Mouse (Mus musculus): ENCODE measurements around the gene Pde8a. TPM values are rescaled to one million over a fixed set of nuclear protein-coding genes. Genes with fewer than 3 reads are reported as not detected.
"Not testable (repeated sequence)": the region's sequence is repeated elsewhere in the genome, so short reads cannot be mapped to it uniquely, and the experiment has no call there.

The Pde8a gene
- polyA plus RNA-seq, 1 experiment from 2014 or later, result 5.3 TPM

DNA sequence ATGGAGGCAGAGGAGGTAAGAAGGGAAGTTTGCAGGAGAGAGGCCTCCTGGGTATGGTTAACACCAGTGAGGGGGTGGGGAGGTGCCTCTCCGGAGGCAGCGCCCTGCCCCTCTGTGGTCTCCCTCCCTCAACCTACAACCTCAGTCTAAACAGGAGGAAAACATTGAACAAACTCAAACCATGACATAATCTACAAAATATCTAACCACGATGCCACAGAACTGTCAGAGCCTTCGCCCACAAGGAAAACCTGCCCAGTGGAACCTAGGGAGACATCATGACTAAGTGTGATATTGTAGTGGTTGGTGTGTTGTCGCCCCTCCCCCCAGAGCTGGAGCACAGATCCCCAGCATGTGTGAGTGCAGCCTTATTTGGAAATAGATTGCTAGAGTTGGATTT is 33.9 kb upstream of the Pde8a start:
- no peak for ATAC-seq (ENCODE audit: insufficient number of reproducible peaks, insufficient read depth, low FRiP score, low read depth)
- Histone ChIP-seq H3K27me3 (ENCODE audit: control insufficient read depth, insufficient read depth, low read length) (no peaks in the 10 kb centered on the region), H3K9me3 (ENCODE audit: control insufficient read depth, low read length) (no peaks in the 10 kb centered on the region), H3K9ac (ENCODE audit: low read length) (no peak overlapping the region), H3K36me3 (ENCODE audit: control insufficient read depth, insufficient read depth, low read length) (no peaks in the 10 kb centered on the region), H3K4me2 (ENCODE audit: low read length) (no peak overlapping the region), H3K4me3 (ENCODE audit: control insufficient read depth in 1 of 2, insufficient read depth in 1 of 2, low read depth in 1 of 2, low read length in 2 of 2) (no peak overlapping the region), H3K4me1 (ENCODE audit: control insufficient read depth in 2 of 2, insufficient read depth in 2 of 2, low read length in 2 of 2) (no peaks in the 10 kb centered on the region), H3K27ac (replicated peaks in 1 of 2; ENCODE audit: control insufficient read depth in 1 of 2, insufficient read depth in 1 of 2, low read depth in 2 of 2, low read length in 2 of 2) (no peak overlapping the region)
- WGBS, result 56% methylated on average over 5 of the region's 5 CpGs

DNA sequence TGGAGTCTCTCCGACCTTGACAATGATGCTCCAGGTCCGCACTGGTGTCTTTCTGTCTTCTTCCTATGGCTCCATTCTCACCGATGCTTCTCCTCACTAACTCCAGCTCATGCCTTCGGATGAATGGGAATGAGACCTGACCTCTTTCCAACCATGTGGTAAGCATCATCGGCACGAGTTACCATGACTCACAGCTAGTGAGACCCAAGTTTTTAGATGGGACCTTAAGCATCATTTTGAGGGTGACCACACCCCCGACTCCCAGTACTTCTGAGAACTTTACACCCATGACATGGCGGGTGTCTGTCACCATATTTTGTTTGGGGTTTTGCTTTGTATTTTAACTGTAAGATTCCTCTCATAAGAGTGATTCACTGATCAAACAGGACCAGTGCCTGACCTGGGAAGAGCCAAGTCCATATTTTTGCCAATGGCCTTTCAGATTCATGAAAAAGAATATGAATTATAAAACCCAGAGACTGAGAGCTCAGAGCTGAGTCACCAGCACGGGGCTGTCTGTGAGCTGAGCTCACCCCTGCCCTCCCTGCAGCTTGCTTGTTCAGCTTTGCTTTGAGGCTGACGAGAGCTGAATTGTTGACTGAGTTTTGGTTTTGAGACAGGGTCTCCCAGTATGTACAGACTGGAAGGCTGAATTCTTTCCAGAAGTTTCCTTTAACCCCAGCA is 30.8 kb upstream of the Pde8a start:
- Histone ChIP-seq H3K27ac (replicated peaks in 1 of 2; ENCODE audit: control insufficient read depth in 1 of 2, insufficient read depth in 1 of 2, low read depth in 2 of 2, low read length in 2 of 2) (no peak overlapping the region), H3K36me3 (ENCODE audit: control insufficient read depth, insufficient read depth, low read length) (no peaks in the 10 kb centered on the region), H3K4me2 (ENCODE audit: low read length) (no peak overlapping the region), H3K9ac (ENCODE audit: low read length) (no peak overlapping the region), H3K27me3 (ENCODE audit: control insufficient read depth, insufficient read depth, low read length) (no peaks in the 10 kb centered on the region), H3K4me3 (ENCODE audit: control insufficient read depth in 1 of 2, insufficient read depth in 1 of 2, low read depth in 1 of 2, low read length in 2 of 2) (no peak overlapping the region), H3K9me3 (ENCODE audit: control insufficient read depth, low read length) (0 out of 2 replicates have a peak, but pooled peaks cover 3% of the 10 kb centered on the region), H3K4me1 (ENCODE audit: control insufficient read depth in 2 of 2, insufficient read depth in 2 of 2, low read length in 2 of 2) (no peaks in the 10 kb centered on the region)
- WGBS, result 77% methylated on average over 10 of the region's 10 CpGs
- ATAC-seq (ENCODE audit: insufficient number of reproducible peaks, insufficient read depth, low FRiP score, low read depth), result no peak

DNA sequence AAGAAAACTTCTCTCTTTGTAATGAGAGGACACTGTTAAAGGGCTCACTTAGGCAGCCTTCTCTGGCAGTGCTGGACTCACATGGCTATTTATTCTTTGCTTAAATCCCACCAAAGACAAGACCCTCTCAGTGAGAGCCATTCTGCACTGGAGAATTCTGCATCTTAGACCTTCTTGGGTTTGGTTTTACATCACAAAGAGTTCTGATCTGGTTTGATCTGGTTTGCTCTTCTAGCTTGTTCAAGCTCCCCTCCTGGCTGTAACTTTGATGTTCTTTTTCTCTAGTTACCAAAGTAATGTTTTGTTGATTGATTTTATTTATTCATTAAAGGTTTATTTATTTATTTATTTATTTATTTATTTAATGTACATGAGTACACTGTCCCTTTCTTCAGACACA is 30.2 kb upstream of the Pde8a start:
- no peak for ATAC-seq (ENCODE audit: insufficient number of reproducible peaks, insufficient read depth, low FRiP score, low read depth)
- no peak overlapping the region for H3K4me2 ChIP-seq (ENCODE audit: low read length)
- H3K36me3 ChIP-seq (ENCODE audit: control insufficient read depth, insufficient read depth, low read length), result no peaks in the 10 kb centered on the region
- H3K4me3 ChIP-seq (ENCODE audit: control insufficient read depth in 1 of 2, insufficient read depth in 1 of 2, low read depth in 1 of 2, low read length in 2 of 2), result no peak overlapping the region
- no peaks in the 10 kb centered on the region for H3K4me1 ChIP-seq (ENCODE audit: control insufficient read depth in 2 of 2, insufficient read depth in 2 of 2, low read length in 2 of 2)
- H3K9ac ChIP-seq (ENCODE audit: low read length), result no peak overlapping the region
- 0 out of 2 replicates have a peak, but pooled peaks cover 3% of the 10 kb centered on the region for H3K9me3 ChIP-seq (ENCODE audit: control insufficient read depth, low read length)
- H3K27ac ChIP-seq (replicated peaks in 1 of 2; ENCODE audit: control insufficient read depth in 1 of 2, insufficient read depth in 1 of 2, low read depth in 2 of 2, low read length in 2 of 2), result no peak overlapping the region
- no peaks in the 10 kb centered on the region for H3K27me3 ChIP-seq (ENCODE audit: control insufficient read depth, insufficient read depth, low read length)

DNA sequence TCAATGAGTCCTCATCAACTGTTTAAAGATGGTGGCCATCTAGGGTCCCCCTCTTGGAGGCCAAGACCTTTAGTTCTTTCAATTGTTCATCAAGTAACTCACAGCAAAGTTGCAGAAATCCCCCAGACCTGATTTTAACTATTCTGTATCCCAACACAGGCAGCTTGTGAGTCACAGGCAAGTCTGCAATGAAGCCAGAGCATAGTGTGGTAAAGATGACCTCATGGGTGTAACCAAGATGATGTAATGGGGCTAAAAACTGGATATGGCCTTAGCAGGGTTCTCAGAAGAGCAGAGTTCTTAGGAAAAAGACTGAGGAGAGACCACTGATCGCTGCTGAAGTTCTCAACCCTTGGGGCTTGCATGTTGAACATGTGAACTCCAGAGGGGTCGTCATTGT is 29.3 kb upstream of the Pde8a start:
- Histone ChIP-seq H3K9me3 (ENCODE audit: control insufficient read depth, low read length) (0 out of 2 replicates have a peak, but pooled peaks cover 3% of the 10 kb centered on the region), H3K4me2 (ENCODE audit: low read length) (no peak overlapping the region), H3K4me1 (ENCODE audit: control insufficient read depth in 2 of 2, insufficient read depth in 2 of 2, low read length in 2 of 2) (no peaks in the 10 kb centered on the region), H3K36me3 (ENCODE audit: control insufficient read depth, insufficient read depth, low read length) (no peaks in the 10 kb centered on the region), H3K27ac (replicated peaks in 1 of 2; ENCODE audit: control insufficient read depth in 1 of 2, insufficient read depth in 1 of 2, low read depth in 2 of 2, low read length in 2 of 2) (no peak overlapping the region), H3K9ac (ENCODE audit: low read length) (no peak overlapping the region), H3K27me3 (ENCODE audit: control insufficient read depth, insufficient read depth, low read length) (no peaks in the 10 kb centered on the region), H3K4me3 (ENCODE audit: control insufficient read depth in 1 of 2, insufficient read depth in 1 of 2, low read depth in 1 of 2, low read length in 2 of 2) (no peak overlapping the region)
- no peak for ATAC-seq (ENCODE audit: insufficient number of reproducible peaks, insufficient read depth, low FRiP score, low read depth)
- 71% methylated on average over 2 of the region's 2 CpGs for WGBS

DNA sequence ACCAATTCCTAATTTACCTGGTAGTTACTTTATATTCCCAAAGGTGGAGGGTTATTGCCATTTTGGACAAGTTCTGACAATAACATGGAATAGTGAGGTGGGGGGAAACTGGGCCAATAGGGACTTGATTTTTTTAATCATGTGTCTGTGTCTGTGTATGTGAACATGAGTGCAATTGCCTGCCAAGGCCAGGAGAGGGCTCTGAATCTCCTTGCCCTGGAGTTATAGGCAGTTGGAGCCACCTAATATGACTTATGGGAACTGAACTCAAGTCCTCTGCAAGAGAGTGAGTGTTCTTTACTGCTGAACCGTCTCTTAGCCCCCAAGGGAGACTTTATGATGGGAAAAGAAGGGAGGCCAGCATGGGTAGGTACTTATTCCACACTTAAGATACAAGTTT is 28.7 kb upstream of the Pde8a start:
- H3K36me3 ChIP-seq (ENCODE audit: control insufficient read depth, insufficient read depth, low read length), result no peaks in the 10 kb centered on the region
- WGBS, result 71% methylated on average over 1 of the region's 1 CpGs
- no peak overlapping the region for H3K4me2 ChIP-seq (ENCODE audit: low read length)
- H3K27me3 ChIP-seq (ENCODE audit: control insufficient read depth, insufficient read depth, low read length), result no peaks in the 10 kb centered on the region
- H3K9me3 ChIP-seq (ENCODE audit: control insufficient read depth, low read length), result 0 out of 2 replicates have a peak, but pooled peaks cover 3% of the 10 kb centered on the region
- H3K9ac ChIP-seq (ENCODE audit: low read length), result no peak overlapping the region
- H3K4me1 ChIP-seq (ENCODE audit: control insufficient read depth in 2 of 2, insufficient read depth in 2 of 2, low read length in 2 of 2), result no peaks in the 10 kb centered on the region
- H3K27ac ChIP-seq (replicated peaks in 1 of 2; ENCODE audit: control insufficient read depth in 1 of 2, insufficient read depth in 1 of 2, low read depth in 2 of 2, low read length in 2 of 2), result no peak overlapping the region
- H3K4me3 ChIP-seq (ENCODE audit: control insufficient read depth in 1 of 2, insufficient read depth in 1 of 2, low read depth in 1 of 2, low read length in 2 of 2), result no peak overlapping the region
- ATAC-seq (ENCODE audit: insufficient number of reproducible peaks, insufficient read depth, low FRiP score, low read depth), result no peak

DNA sequence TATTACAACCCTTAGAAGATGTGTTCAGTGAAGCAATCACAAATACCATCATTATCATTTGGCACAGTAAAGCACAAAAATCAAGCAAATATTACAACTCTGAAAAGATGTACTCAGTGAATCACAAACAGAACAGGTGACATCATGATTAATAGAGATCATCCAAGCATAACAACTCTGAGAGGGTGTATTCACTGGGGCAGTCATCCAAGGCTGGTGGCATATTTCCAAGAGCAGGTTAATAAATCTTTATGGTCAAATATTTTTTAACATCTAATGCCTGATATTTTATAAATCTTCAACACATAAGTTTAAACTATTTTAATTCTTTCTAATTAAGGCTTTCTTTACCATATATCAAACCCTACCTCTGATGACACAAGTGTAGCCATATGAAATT is 27.4 kb upstream of the Pde8a start:
- H3K27ac ChIP-seq (replicated peaks in 1 of 2; ENCODE audit: control insufficient read depth in 1 of 2, insufficient read depth in 1 of 2, low read depth in 2 of 2, low read length in 2 of 2); H3K4me2 ChIP-seq (ENCODE audit: low read length); H3K9me3 ChIP-seq (ENCODE audit: control insufficient read depth, low read length); H3K36me3 ChIP-seq (ENCODE audit: control insufficient read depth, insufficient read depth, low read length); H3K4me1 ChIP-seq (ENCODE audit: control insufficient read depth in 2 of 2, insufficient read depth in 2 of 2, low read length in 2 of 2); H3K9ac ChIP-seq (ENCODE audit: low read length); H3K27me3 ChIP-seq (ENCODE audit: control insufficient read depth, insufficient read depth, low read length); H3K4me3 ChIP-seq (ENCODE audit: control insufficient read depth in 1 of 2, insufficient read depth in 1 of 2, low read depth in 1 of 2, low read length in 2 of 2); ATAC-seq (ENCODE audit: insufficient number of reproducible peaks, insufficient read depth, low FRiP score, low read depth): not testable (repeated sequence)

DNA sequence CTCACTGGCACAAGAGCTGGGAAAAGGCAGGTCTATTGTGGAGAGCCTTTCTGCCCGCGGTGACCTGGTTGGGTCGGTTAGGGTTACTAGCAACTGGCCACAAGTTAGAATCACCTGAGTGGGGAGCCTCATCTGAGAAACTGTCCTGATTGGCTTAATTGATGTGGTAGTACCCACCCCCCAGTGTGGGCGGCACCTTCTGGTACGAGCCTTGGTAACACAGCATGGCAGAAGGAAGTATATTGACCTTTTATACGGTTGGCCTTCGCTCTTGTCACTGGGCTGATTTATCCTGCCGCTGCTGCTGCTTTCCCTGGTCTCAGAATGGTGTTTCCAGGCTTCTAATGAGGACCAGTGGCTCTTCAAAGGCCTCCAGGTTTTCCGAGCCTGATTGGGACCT is 24.2 kb upstream of the Pde8a start:
- Histone ChIP-seq H3K9ac (ENCODE audit: low read length) (no peak overlapping the region), H3K36me3 (ENCODE audit: control insufficient read depth, insufficient read depth, low read length) (no peaks in the 10 kb centered on the region), H3K9me3 (ENCODE audit: control insufficient read depth, low read length) (0 out of 2 replicates have a peak, but pooled peaks cover 3% of the 10 kb centered on the region), H3K4me2 (ENCODE audit: low read length) (no peak overlapping the region), H3K27ac (replicated peaks in 1 of 2; ENCODE audit: control insufficient read depth in 1 of 2, insufficient read depth in 1 of 2, low read depth in 2 of 2, low read length in 2 of 2) (no peak overlapping the region), H3K4me1 (ENCODE audit: control insufficient read depth in 2 of 2, insufficient read depth in 2 of 2, low read length in 2 of 2) (no peaks in the 10 kb centered on the region), H3K4me3 (ENCODE audit: control insufficient read depth in 1 of 2, insufficient read depth in 1 of 2, low read depth in 1 of 2, low read length in 2 of 2) (no peak overlapping the region), H3K27me3 (ENCODE audit: control insufficient read depth, insufficient read depth, low read length) (no peaks in the 10 kb centered on the region)
- WGBS, result 63% methylated on average over 9 of the region's 9 CpGs
- no peak for ATAC-seq (ENCODE audit: insufficient number of reproducible peaks, insufficient read depth, low FRiP score, low read depth)

DNA sequence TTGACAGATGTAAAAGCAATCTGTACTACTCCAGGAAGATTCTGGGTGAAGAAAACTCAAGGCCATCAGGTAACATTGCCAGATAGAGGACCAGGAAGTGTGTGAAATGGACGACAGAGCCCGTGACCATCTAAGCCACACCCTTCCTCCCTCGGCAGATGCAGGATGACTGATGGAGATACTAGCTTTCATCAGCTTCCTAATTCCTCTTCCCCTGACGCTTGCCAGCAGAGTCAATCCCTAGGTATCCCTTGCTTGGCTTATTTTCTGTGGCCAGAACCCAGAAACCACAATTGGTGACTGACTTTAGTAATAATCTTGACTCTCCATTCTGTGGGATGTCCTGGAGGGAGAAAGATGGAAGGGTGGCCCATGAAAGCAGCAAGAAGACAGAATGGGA is 17.9 kb upstream of the Pde8a start:
- no peaks in the 10 kb centered on the region for H3K9me3 ChIP-seq (ENCODE audit: control insufficient read depth, low read length)
- no peak overlapping the region for H3K4me2 ChIP-seq (ENCODE audit: low read length)
- H3K27ac ChIP-seq (replicated peaks in 1 of 2; ENCODE audit: control insufficient read depth in 1 of 2, insufficient read depth in 1 of 2, low read depth in 2 of 2, low read length in 2 of 2), result no peak overlapping the region
- no peak overlapping the region for H3K4me3 ChIP-seq (ENCODE audit: control insufficient read depth in 1 of 2, insufficient read depth in 1 of 2, low read depth in 1 of 2, low read length in 2 of 2)
- H3K36me3 ChIP-seq (ENCODE audit: control insufficient read depth, insufficient read depth, low read length), result no peaks in the 10 kb centered on the region
- H3K27me3 ChIP-seq (ENCODE audit: control insufficient read depth, insufficient read depth, low read length), result no peaks in the 10 kb centered on the region
- WGBS, result 31% methylated on average over 4 of the region's 4 CpGs
- no peak overlapping the region for H3K9ac ChIP-seq (ENCODE audit: low read length)
- H3K4me1 ChIP-seq (ENCODE audit: control insufficient read depth in 2 of 2, insufficient read depth in 2 of 2, low read length in 2 of 2), result peaks cover 6 to 8% of the 10 kb centered on the region in 2 experiments; a peak in 3 of 4 replicates
- no peak for ATAC-seq (ENCODE audit: insufficient number of reproducible peaks, insufficient read depth, low FRiP score, low read depth)
